ENCODE assay signal across 15 mouse cellular contexts in the genomic region with DNA sequence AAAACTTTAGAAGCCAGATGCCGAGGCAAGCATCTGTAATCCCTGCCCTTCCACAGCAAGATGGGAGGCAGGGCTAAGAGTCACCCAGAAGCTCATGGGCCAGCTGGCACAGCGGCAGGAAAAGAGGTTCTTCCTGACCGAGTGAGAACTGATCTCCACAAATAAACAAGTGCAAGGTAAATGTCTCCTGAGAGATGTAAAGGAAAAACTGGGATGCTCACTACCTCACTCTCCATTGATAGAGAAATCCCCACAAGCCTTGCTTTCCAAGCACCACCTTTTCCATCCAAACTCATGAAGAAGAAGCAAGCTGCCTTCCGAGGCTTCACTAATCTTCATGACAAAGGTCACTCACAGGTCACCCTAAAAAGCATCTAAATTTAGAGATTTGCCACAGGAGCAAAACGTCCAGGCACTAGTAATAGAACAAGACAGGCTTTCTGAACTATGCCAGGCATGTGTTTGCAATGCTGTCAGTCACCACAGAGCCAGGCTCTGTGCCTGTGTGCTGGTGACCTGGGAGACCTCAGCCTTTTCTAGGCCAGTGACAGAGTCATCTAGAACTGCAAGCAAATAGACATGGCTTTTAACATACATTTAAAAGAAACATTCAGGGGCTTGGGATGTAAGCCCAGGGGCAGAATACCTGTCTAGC. TPM values are rescaled to one million over a fixed set of nuclear protein-coding genes. Genes with fewer than 3 reads are reported as not detected.
DNase-seq lines count a peak whose midpoint lies in the region; ATAC-seq lines count a peak whose summit lies in the region.
"Had no signal": no experiment of that assay in that cellular context is flagged by ENCODE, and none has a peak within 500 bp of the region (broad histone marks: within the 10 kb centered on the region; RNA-seq: fewer than 3 reads in every experiment).

No protein-coding gene starts in this region.

- H3K27ac ChIP-seq in embryonic facial prominence, embryonic 11.5 days (replicated peaks; ENCODE audit: low read depth, low read length): no peak overlapping the region
- H3K27ac ChIP-seq in embryonic facial prominence, embryonic 10.5 days (replicated peaks): no peak overlapping the region
- H3K27ac ChIP-seq in forebrain, embryonic 13.5 days: no peak overlapping the region
- H3K27ac ChIP-seq: embryonic facial prominence, embryonic 13.5 days; intestine, embryonic 15.5 days; lung, embryonic 15.5 days had no signal

- intact Hi-C loops in heart, postnatal 10 days (cut with DNase I): loop anchor here (10.0 kb wide), 1 partner anchor 136 kb away; no protein-coding TSS in a partner anchor

- no peak for ATAC-seq in embryonic facial prominence, embryonic 11.5 days (replicated peaks; ENCODE audit: insufficient number of reproducible peaks, low FRiP score, low TSS enrichment, low read depth)
- no peak for ATAC-seq in forebrain, embryonic 13.5 days
- ATAC-seq: activated CD4-positive, CD25-positive, alpha-beta regulatory T cell, adult 4 months; intestine, embryonic 15.5 days; midbrain, embryonic 16.5 days had no signal

- WGBS in embryonic facial prominence, embryonic 11.5 days: 26% methylated on average over 5 of the region's 5 CpGs
- 39% methylated on average over 5 of the region's 5 CpGs for WGBS in embryonic facial prominence, embryonic 10.5 days
- 62% methylated on average over 5 of the region's 5 CpGs for WGBS in forebrain, embryonic 13.5 days

- H3K36me3 ChIP-seq in embryonic facial prominence, embryonic 11.5 days (replicated peaks; ENCODE audit: control insufficient read depth, insufficient read depth, low read depth, low read length): no peaks in the 10 kb centered on the region
- H3K36me3 ChIP-seq in embryonic facial prominence, embryonic 10.5 days (replicated peaks): no peaks in the 10 kb centered on the region
- H3K36me3 ChIP-seq in forebrain, embryonic 13.5 days (ENCODE audit: poor library complexity, severe bottlenecking): no peaks in the 10 kb centered on the region
- H3K36me3 ChIP-seq: embryonic facial prominence, embryonic 13.5 days; intestine, embryonic 15.5 days; lung, embryonic 15.5 days had no signal

- no peak overlapping the region for H3K9ac ChIP-seq in embryonic facial prominence, embryonic 11.5 days (replicated peaks; ENCODE audit: low read length)
- H3K9ac ChIP-seq in forebrain, embryonic 13.5 days: no peak overlapping the region
- H3K9ac ChIP-seq: embryonic facial prominence, embryonic 13.5 days; intestine, embryonic 15.5 days; lung, embryonic 15.5 days had no signal

- H3K9me3 ChIP-seq in embryonic facial prominence, embryonic 11.5 days (replicated peaks; ENCODE audit: control insufficient read depth, low read length): no peaks in the 10 kb centered on the region
- H3K9me3 ChIP-seq in embryonic facial prominence, embryonic 10.5 days: no peaks in the 10 kb centered on the region
- H3K9me3 ChIP-seq in forebrain, embryonic 13.5 days (replicated peaks): no peaks in the 10 kb centered on the region
- H3K9me3 ChIP-seq: embryonic facial prominence, embryonic 13.5 days; intestine, embryonic 15.5 days; lung, embryonic 15.5 days had no signal

- no peak overlapping the region for H3K4me2 ChIP-seq in embryonic facial prominence, embryonic 11.5 days (ENCODE audit: low read depth, low read length)
- no peak overlapping the region for H3K4me2 ChIP-seq in forebrain, embryonic 13.5 days
- H3K4me2 ChIP-seq: embryonic facial prominence, embryonic 13.5 days; intestine, embryonic 15.5 days; lung, embryonic 15.5 days had no signal

- no peaks in the 10 kb centered on the region for H3K4me1 ChIP-seq in embryonic facial prominence, embryonic 11.5 days (ENCODE audit: control insufficient read depth, insufficient read depth, low read length)
- 0 out of 2 replicates have a peak, but pooled peaks cover 5% of the 10 kb centered on the region for H3K4me1 ChIP-seq in embryonic facial prominence, embryonic 10.5 days
- no peaks in the 10 kb centered on the region for H3K4me1 ChIP-seq in forebrain, embryonic 13.5 days
- H3K4me1 ChIP-seq: embryonic facial prominence, embryonic 13.5 days; intestine, embryonic 15.5 days; lung, embryonic 15.5 days had no signal

- peak; percentile 6 for DNase-seq in embryonic facial prominence, embryonic 11.5 days (ENCODE audit: low spot score)
- no peak for DNase-seq in embryonic facial prominence, embryonic 10.5 days (ENCODE audit: low spot score)
- DNase-seq in embryo, embryonic 9.5 days (ENCODE audit: extremely low spot score): peak; percentile 17
- peak; percentile 61 to 69 for DNase-seq in heart, adult 9 months (ENCODE audit: low spot score in 2 of 2)
- peak; percentile 70 to 74 for DNase-seq in heart, postnatal 10 days
- no peak for DNase-seq in lung, postnatal 25 days (ENCODE audit: low spot score)
- DNase-seq in layer of hippocampus, postnatal 25 days (ENCODE audit: extremely low spot score in 1 of 2, low spot score in 1 of 2): no peak
- DNase-seq: cerebellum, postnatal 10 days had no signal

- no peaks in the 10 kb centered on the region for H3K27me3 ChIP-seq in embryonic facial prominence, embryonic 11.5 days (ENCODE audit: control insufficient read depth, insufficient read depth, low read length)
- no peaks in the 10 kb centered on the region for H3K27me3 ChIP-seq in embryonic facial prominence, embryonic 10.5 days (replicated peaks; ENCODE audit: low read depth, poor library complexity, severe bottlenecking)
- no peaks in the 10 kb centered on the region for H3K27me3 ChIP-seq in forebrain, embryonic 13.5 days
- H3K27me3 ChIP-seq: embryonic facial prominence, embryonic 13.5 days; intestine, embryonic 15.5 days; lung, embryonic 15.5 days; megakaryocyte, embryonic 14.5 days had no signal

- no peak overlapping the region for H3K4me3 ChIP-seq in embryonic facial prominence, embryonic 11.5 days (ENCODE audit: low read depth, low read length)
- H3K4me3 ChIP-seq in embryonic facial prominence, embryonic 10.5 days: no peak overlapping the region
- no peak overlapping the region for H3K4me3 ChIP-seq in forebrain, embryonic 13.5 days
- H3K4me3 ChIP-seq: embryonic facial prominence, embryonic 13.5 days; intestine, embryonic 15.5 days; lung, embryonic 15.5 days; megakaryocyte, embryonic 14.5 days had no signal

RNA-seq across cellular contexts. Expression of gene Klhl24, which starts 6.3 kb away (rescaled TPM):
- 33.1 and 34.6 TPM in 2 replicates for polyA plus RNA-seq in embryonic facial prominence, embryonic 11.5 days (2014; fragmentation: Nextera tagmentation; extraction: Ambion mirVana)
- 25.9 and 27.7 TPM in 2 replicates for polyA plus RNA-seq in embryonic facial prominence, embryonic 10.5 days (2016; fragmentation: Nextera tagmentation; extraction: Ambion mirVana)
- total RNA-seq in heart, postnatal 10 days (2021): 100 to 1,000 TPM; 153 to 179 TPM
- 54.2 and 59.3 TPM in 2 replicates for polyA plus RNA-seq in forebrain, embryonic 13.5 days (2015; fragmentation: Nextera tagmentation; extraction: Ambion mirVana)
- total RNA-seq in layer of hippocampus, postnatal 25 days (2021): 10 to 100 TPM; 81.5 to 82.6 TPM

RNA-seq across cellular contexts. Expression of gene Yeats2, which starts 49.8 kb away (rescaled TPM):
- polyA plus RNA-seq in embryonic facial prominence, embryonic 11.5 days (2014; fragmentation: Nextera tagmentation; extraction: Ambion mirVana): 35.8 and 41.9 TPM in 2 replicates
- 52.7 and 55.9 TPM in 2 replicates for polyA plus RNA-seq in embryonic facial prominence, embryonic 10.5 days (2016; fragmentation: Nextera tagmentation; extraction: Ambion mirVana)
- total RNA-seq in heart, postnatal 10 days (2021): 10 to 100 TPM; 25.3 to 30.1 TPM
- polyA plus RNA-seq in forebrain, embryonic 13.5 days (2015; fragmentation: Nextera tagmentation; extraction: Ambion mirVana): 24.6 and 27.6 TPM in 2 replicates
- 10 to 100 TPM; 29.8 to 46.5 TPM for total RNA-seq in layer of hippocampus, postnatal 25 days (2021)

Comparison
In these comparisons a context has a peak if more than half of its experiments do, and no peak if none do; other contexts are left out.
1. DNase-seq: peak in embryonic facial prominence, embryonic 11.5 days (single experiment), embryo, embryonic 9.5 days (single experiment), heart, adult 9 months (2 of 2) and heart, postnatal 10 days (2 of 2); none in embryonic facial prominence, embryonic 10.5 days (single experiment), lung, postnatal 25 days (single experiment) and layer of hippocampus, postnatal 25 days (0 of 2).